In genomic region chr9:108278697-108279450, GRCm38 (mm10) we compare ENCODE assay signal across 8 mouse cellular contexts. TPM values are rescaled to one million over a fixed set of nuclear protein-coding genes. Genes with fewer than 3 reads are reported as not detected.
DNase-seq lines count a peak whose midpoint lies in the region; ATAC-seq and TF ChIP-seq lines count a peak whose summit lies in the region.

No protein-coding gene starts in this region.

- H3K9me3 ChIP-seq in midbrain, embryonic 10.5 days (replicated peaks): no peaks in the 10 kb centered on the region
- H3K9me3 ChIP-seq in midbrain, embryonic 13.5 days: no peaks in the 10 kb centered on the region

- DNase-seq in cerebellum, adult 2 months: no peak
- DNase-seq in cerebellum, adult 11-12 months: no peak
- peak; percentile 33 for DNase-seq in midbrain, embryonic 10.5 days (ENCODE audit: low spot score)
- DNase-seq in embryo, embryonic 11 days: peak; percentile 51
- peak; percentile 76 for DNase-seq in thymus, postnatal 4 days
- DNase-seq in Muller cell, postnatal 12 days (ENCODE audit: inconsistent ontology term): no peak

- no peak for TF ChIP-seq POLR2A in cerebellum, adult 2 months (IDR thresholded peaks at IDR 0.05; ENCODE audit: borderline replicate concordance, insufficient read depth, low read length)

- ATAC-seq in midbrain, embryonic 13.5 days: no peak
- 0 out of 2 replicates have a peak, but pooled peaks have one; percentile 60 for ATAC-seq in megakaryocyte, adult 5-6 weeks (ENCODE audit: poor library complexity, severe bottlenecking)

- H3K9ac ChIP-seq in midbrain, embryonic 13.5 days (replicated peaks): no peak overlapping the region

- WGBS in cerebellum, adult 2 months: 69% methylated on average over 10 of the region's 10 CpGs
- 62% methylated on average over 10 of the region's 10 CpGs for WGBS in midbrain, embryonic 10.5 days
- WGBS in midbrain, embryonic 13.5 days: 64% methylated on average over 10 of the region's 10 CpGs

- H3K27me3 ChIP-seq in cerebellum, adult 2 months (ENCODE audit: control insufficient read depth, insufficient read depth, low read length): no peaks in the 10 kb centered on the region
- H3K27me3 ChIP-seq in midbrain, embryonic 10.5 days (ENCODE audit: low read depth, poor library complexity, severe bottlenecking): no peaks in the 10 kb centered on the region
- H3K27me3 ChIP-seq in midbrain, embryonic 13.5 days: no peaks in the 10 kb centered on the region

- H3K4me1 ChIP-seq in cerebellum, adult 2 months (ENCODE audit: control insufficient read depth, insufficient read depth, low read length): peaks cover 4% of the 10 kb centered on the region; the same call in 1 of the 2 replicates
- no peaks in the 10 kb centered on the region for H3K4me1 ChIP-seq in midbrain, embryonic 10.5 days
- no peaks in the 10 kb centered on the region for H3K4me1 ChIP-seq in midbrain, embryonic 13.5 days (replicated peaks)

- H3K4me3 ChIP-seq in cerebellum, adult 2 months (replicated peaks; ENCODE audit: insufficient read depth, low read depth, low read length): no peak overlapping the region
- H3K4me3 ChIP-seq in midbrain, embryonic 10.5 days: no peak overlapping the region
- no peak overlapping the region for H3K4me3 ChIP-seq in midbrain, embryonic 13.5 days (replicated peaks)

- no peaks in the 10 kb centered on the region for H3K36me3 ChIP-seq in midbrain, embryonic 10.5 days
- no peaks in the 10 kb centered on the region for H3K36me3 ChIP-seq in midbrain, embryonic 13.5 days

- H3K27ac ChIP-seq in cerebellum, adult 2 months (ENCODE audit: insufficient read depth, low read length): no peak overlapping the region
- no peak overlapping the region for H3K27ac ChIP-seq in midbrain, embryonic 10.5 days (replicated peaks)
- H3K27ac ChIP-seq in midbrain, embryonic 13.5 days: no peak overlapping the region

- peak; percentile 42; the same call in 1 of the 2 replicates for TF ChIP-seq CTCF in cerebellum, adult 2 months (IDR thresholded peaks at IDR 0.05; ENCODE audit: borderline replicate concordance, insufficient read depth, low read depth, low read length)

- no peak overlapping the region for H3K4me2 ChIP-seq in midbrain, embryonic 13.5 days (replicated peaks)

RNA-seq across cellular contexts. Expression of gene Nicn1, which starts 11.4 kb away (rescaled TPM):
- polyA plus RNA-seq in cerebellum, adult 2 months (2012; rRNA removed): 94.1 and 97.5 TPM in 2 replicates
- polyA plus RNA-seq in midbrain, embryonic 10.5 days (2016; fragmentation: Nextera tagmentation; extraction: Ambion mirVana): 44.4 and 57.3 TPM in 2 replicates
- polyA plus RNA-seq in midbrain, embryonic 13.5 days (2015; fragmentation: Nextera tagmentation; extraction: Ambion mirVana): 118 TPM in 2 replicates
- total RNA-seq in megakaryocyte, adult 5-6 weeks (2015): 3.9 and 4.3 TPM in 2 replicates
- 2.6 and 3.6 TPM in 2 replicates for total RNA-seq in megakaryocyte, adult 5-6 weeks (2017)

RNA-seq across cellular contexts. Expression of gene Dag1, which starts 15.1 kb away (rescaled TPM):
- polyA plus RNA-seq in cerebellum, adult 2 months (2012; rRNA removed): 33.8 and 38.6 TPM in 2 replicates
- polyA plus RNA-seq in midbrain, embryonic 10.5 days (2016; fragmentation: Nextera tagmentation; extraction: Ambion mirVana): 71.1 and 77.0 TPM in 2 replicates
- 50.5 and 57.8 TPM in 2 replicates for polyA plus RNA-seq in midbrain, embryonic 13.5 days (2015; fragmentation: Nextera tagmentation; extraction: Ambion mirVana)
- 11.6 and 12.3 TPM in 2 replicates for total RNA-seq in megakaryocyte, adult 5-6 weeks (2015)
- total RNA-seq in megakaryocyte, adult 5-6 weeks (2017): 4.6 and 5.4 TPM in 2 replicates

RNA-seq across cellular contexts. Expression of gene Amt, which starts 17.8 kb away (rescaled TPM):
- 63.2 and 64.2 TPM in 2 replicates for polyA plus RNA-seq in cerebellum, adult 2 months (2012; rRNA removed)
- 37.9 and 39.2 TPM in 2 replicates for polyA plus RNA-seq in midbrain, embryonic 10.5 days (2016; fragmentation: Nextera tagmentation; extraction: Ambion mirVana)
- polyA plus RNA-seq in midbrain, embryonic 13.5 days (2015; fragmentation: Nextera tagmentation; extraction: Ambion mirVana): 33.6 and 35.5 TPM in 2 replicates
- total RNA-seq in megakaryocyte, adult 5-6 weeks (2015): 0.71 TPM in 1 of 2 replicates, not detected in the other
- total RNA-seq in megakaryocyte, adult 5-6 weeks (2017): 0.11 TPM in 1 of 2 replicates, not detected in the other

RNA-seq across cellular contexts. Expression of gene Rhoa, which starts 27.1 kb away (rescaled TPM):
- polyA plus RNA-seq in cerebellum, adult 2 months (2012; rRNA removed): 198 and 201 TPM in 2 replicates
- polyA plus RNA-seq in midbrain, embryonic 10.5 days (2016; fragmentation: Nextera tagmentation; extraction: Ambion mirVana): 272 and 276 TPM in 2 replicates
- 288 and 306 TPM in 2 replicates for polyA plus RNA-seq in midbrain, embryonic 13.5 days (2015; fragmentation: Nextera tagmentation; extraction: Ambion mirVana)
- 468 and 473 TPM in 2 replicates for total RNA-seq in megakaryocyte, adult 5-6 weeks (2015)
- total RNA-seq in megakaryocyte, adult 5-6 weeks (2017): 585 and 627 TPM in 2 replicates

RNA-seq across cellular contexts. Expression of gene Tcta, which starts 27.1 kb away (rescaled TPM):
- 55.2 and 58.9 TPM in 2 replicates for polyA plus RNA-seq in cerebellum, adult 2 months (2012; rRNA removed)
- polyA plus RNA-seq in midbrain, embryonic 10.5 days (2016; fragmentation: Nextera tagmentation; extraction: Ambion mirVana): 17.8 and 26.2 TPM in 2 replicates
- 52.6 and 57.5 TPM in 2 replicates for polyA plus RNA-seq in midbrain, embryonic 13.5 days (2015; fragmentation: Nextera tagmentation; extraction: Ambion mirVana)
- 16.5 and 23.8 TPM in 2 replicates for total RNA-seq in megakaryocyte, adult 5-6 weeks (2015)
- 6.2 and 8.4 TPM in 2 replicates for total RNA-seq in megakaryocyte, adult 5-6 weeks (2017)

Comparison
In these comparisons a context has a peak if more than half of its experiments do, and no peak if none do; other contexts are left out.
1. DNase-seq: peak in midbrain, embryonic 10.5 days (single experiment), embryo, embryonic 11 days (single experiment) and thymus, postnatal 4 days (single experiment); none in cerebellum, adult 2 months (0 of 2), cerebellum, adult 11-12 months (single experiment) and Muller cell, postnatal 12 days (single experiment).